Mouse (Mus musculus): ENCODE results near the gene Wnt7b. TPM values are rescaled to one million over a fixed set of nuclear protein-coding genes. Genes with fewer than 3 reads are reported as not detected.

The Wnt7b gene
- total RNA-seq (2021) = 10 to 100 TPM; 34.0 to 35.9 TPM

DNA sequence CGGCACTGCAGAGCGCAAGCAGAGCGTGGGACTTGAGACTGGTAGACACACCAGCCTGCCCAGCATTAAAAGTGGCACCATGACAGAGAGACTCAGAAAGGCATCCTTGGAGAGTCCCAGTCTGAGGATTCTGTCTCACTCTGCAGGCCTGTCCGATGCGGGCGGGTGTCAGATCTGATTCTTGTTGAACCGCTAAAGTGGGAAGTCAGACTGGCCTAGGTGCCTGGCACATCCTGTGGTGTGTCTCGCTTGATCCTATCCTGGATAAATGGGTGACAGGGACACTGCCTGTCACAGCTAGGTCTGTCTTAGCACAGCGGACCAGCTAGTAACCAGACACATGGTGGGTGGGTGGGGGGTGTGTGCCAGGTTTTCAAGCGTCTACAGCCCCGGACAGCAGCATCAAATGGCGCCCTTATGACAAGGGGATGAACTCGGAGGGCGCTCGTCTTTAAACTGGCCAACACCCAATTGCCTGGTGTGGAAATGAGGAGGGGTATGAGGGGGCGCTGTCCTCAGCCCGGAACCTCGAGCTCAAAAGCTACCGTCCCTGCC lies at the start of gene Wnt7b:
TSS of gene Wnt7b (minus strand) at position 118 of the 555 bp plus-strand sequence.
- intact Hi-C loops (cut with DNase I) = loop anchor here (5.0 kb wide), 4 partner anchors 85 to 430 kb away; no protein-coding TSS in a partner anchor
- DNase-seq (ENCODE audit: low spot score in 2 of 2) = no peak

DNA sequence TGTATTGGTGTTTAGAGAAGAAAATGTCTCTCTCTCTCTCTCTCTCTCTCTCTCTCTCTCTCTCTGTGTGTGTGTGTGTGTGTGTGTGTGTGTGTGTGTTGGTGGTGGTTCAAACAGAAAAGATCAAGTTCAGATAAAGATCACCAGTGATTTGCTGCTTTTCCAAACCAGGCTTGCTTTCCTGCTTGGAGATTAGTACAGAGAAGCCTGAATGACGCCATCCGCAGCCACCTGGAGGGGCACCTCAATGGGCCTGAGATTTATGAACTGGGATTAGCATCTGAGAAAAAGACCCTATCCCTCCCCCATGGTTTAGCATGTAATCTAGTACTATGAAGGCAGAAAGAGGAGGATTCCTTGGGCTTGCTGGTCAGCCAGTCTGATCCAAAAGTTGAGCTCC lies 49.3 kb upstream of the Wnt7b start:
- DNase-seq (ENCODE audit: low spot score in 2 of 2) = no peak
- intact Hi-C loops (cut with DNase I) = no loop called here

DNA sequence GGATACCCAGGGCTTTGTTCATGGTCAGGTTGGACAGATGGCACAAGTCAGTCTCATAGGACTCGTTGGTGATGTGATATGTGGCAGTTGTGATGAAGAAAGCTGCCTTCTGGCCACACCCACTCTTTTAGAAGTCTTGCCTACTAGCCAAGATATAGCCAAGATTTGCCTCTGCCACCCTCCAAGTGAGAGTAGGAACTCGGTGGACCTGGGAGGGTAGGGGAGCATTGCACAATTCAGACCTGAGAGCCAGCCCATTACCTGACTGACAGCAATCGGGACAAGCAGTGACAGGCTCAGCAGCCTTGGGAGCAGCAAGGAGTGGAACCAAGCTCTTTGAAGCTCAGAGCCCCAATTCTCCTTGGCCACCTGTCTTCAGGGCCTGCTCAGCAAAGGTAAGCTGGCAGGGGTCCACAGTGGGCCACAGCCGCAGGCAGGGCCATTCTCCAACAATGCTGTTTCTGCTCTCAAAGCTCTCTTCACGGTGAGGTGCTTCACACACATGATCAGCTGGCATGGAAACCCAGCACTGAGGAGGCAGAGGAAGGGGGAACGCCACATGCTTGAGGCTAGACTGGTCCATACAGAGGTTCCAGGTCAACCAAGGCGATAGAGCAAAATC lies 47.8 kb upstream of the Wnt7b start:
- no peak for DNase-seq (ENCODE audit: low spot score in 2 of 2)
- intact Hi-C loops (cut with DNase I) = no loop called here

DNA sequence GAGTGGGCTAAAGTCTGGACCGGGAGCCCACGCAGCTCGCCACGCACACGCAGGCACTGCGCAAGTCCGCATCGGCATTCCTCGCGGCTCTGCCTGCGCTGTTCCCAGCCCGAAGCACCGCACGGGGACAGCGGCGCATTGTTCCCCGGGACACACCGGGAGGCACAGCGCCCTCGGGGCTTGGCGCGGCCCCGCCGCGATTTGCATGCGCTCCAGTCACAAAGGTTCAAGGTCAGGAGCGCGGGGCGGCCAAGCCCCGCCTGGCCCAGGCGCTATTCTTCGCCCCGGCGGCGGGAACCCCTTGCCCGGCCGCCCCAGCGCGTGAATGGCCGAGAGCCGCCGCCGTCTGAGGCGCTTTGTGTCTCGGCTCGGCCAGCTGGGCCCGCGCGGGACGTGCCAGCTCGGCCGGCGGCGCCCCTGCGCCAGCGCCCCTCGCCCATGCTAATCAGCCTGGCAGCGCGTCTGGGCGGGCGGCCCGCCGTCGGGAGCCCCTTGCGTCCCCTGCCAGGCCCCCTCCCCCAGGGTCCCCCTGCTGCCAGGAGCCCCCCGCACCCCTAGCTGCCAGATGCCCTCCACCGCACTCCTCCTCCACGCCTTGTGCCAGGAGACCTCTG lies 43.5 kb upstream of the Wnt7b start:
- peak; percentile 66 to 72 for DNase-seq (ENCODE audit: low spot score in 2 of 2)
- intact Hi-C loops (cut with DNase I) = no loop called here

- DNase-seq (ENCODE audit: low spot score in 2 of 2) = no peak
- intact Hi-C loops (cut with DNase I) = no loop called here
Measured at GRCm38 (mm10) chr15:85622213-85622612, 39.9 kb upstream of the Wnt7b start.

DNA sequence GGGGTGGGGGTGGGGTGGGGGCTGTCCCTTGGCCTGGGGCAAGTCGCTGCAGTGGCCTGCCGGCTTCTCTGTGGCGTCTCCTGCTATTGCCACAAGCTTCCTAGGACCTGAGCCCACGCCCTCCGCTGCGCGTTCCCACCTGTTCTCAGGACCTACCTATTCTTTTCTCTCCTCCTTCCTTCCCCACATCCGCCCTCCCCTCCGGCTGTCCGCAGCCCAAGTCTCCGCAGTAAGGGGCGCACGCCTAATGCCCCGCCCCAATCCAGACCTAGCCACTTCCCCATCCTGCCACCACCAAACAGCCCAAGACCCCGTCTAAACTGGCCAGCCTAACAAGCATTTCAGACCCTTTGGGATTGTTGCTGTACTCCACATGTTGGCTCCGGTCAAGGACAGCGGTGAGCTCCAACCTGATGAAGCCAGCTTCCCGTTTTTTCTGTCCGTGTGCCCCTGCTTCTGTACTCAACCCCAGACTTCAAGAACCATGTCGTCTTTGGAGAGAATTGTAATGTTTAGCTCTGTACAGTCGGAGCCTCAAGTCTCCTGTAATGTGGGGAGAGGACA lies 33.3 kb upstream of the Wnt7b start:
- intact Hi-C loops (cut with DNase I) = no loop called here
- DNase-seq (ENCODE audit: low spot score in 2 of 2) = no peak

DNA sequence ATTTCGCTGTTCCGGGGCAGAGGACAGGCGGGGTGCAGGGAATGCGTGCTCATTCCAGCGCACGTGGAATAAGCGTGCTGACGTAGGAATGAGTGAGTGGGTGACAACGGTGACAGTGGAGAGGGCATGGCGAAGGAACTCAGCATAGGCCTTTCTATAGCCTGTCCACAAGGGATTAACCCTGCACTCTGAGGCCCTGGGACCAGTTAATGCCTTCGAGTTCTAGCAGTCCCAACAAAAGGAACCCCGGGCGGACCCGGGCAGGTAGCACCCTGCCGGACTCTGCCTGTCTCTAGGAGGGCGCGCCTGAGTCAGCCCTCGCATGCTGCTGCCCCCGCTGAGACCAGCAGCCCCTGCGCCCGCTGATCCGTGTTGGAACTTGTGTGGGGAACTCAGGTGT lies 32.8 kb upstream of the Wnt7b start:
- DNase-seq (ENCODE audit: low spot score in 2 of 2) = no peak
- intact Hi-C loops (cut with DNase I) = no loop called here

DNA sequence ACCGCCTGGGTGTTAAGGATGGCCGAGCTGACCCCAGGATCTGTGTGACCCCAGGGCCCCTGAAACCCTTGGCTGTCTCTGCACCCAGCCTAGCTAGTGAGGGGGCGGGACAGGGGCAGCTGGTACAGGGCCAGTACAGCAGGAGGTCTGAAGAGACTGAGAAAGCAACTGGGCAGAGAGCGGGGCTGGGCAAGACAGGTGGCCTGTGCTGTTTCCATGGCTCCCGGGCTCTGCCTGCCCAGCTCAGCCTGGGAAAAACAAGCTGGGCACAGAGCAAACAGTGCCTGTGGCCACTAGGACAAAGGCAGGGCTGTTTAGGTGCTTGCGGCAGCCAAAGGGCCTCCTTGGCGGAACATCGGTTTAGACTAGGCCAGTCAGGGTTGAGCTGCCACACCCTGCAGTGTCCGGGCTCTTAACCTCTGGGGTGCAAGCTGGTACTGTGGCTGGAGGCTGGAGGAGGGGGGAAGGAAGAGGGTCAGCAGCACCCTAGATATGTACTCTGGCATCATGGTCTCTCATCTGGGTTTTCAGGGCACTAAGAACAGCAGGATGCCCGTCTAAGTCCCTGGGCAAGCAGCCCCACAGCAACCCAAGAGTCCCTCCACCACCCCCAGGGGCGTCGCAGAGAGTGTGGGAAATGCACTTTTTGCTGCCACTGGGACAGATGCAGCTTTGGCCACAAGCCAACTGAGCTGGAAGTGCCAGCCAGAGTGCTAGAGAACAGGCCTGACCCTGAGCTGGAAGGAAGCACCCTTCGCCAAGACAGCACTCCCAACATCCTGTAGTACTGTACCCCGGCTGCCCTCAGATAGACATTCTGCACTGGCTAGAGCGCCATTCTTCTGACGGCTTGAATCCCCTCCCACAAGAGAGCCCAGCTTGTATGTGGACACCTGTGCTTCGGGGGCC lies 31.3 kb upstream of the Wnt7b start:
- intact Hi-C loops (cut with DNase I) = loop anchor here (2.0 to 5.0 kb wide), 2 partner anchors 57 to 259 kb away; no protein-coding TSS in a partner anchor
- DNase-seq (ENCODE audit: low spot score in 2 of 2) = peak; percentile 59 to 64

GRCm38 (mm10) chr15:85612660-85613357 lies 30.5 kb upstream of the Wnt7b start:
- DNase-seq (ENCODE audit: low spot score in 2 of 2) = peak in 1 of 2 experiments; percentile 33
- intact Hi-C loops (cut with DNase I) = loop anchor here (2.0 to 5.0 kb wide), 2 partner anchors 58 to 259 kb away; no protein-coding TSS in a partner anchor

GRCm38 (mm10) chr15:85611701-85612520 lies 29.6 kb upstream of the Wnt7b start:
- intact Hi-C loops (cut with DNase I) = loop anchor here (2.0 to 5.0 kb wide), 2 partner anchors 59 to 260 kb away; no protein-coding TSS in a partner anchor
- DNase-seq (ENCODE audit: low spot score in 2 of 2) = peak in 1 of 2 experiments; percentile 32

- intact Hi-C loops (cut with DNase I) = loop anchor here (1.0 to 5.0 kb wide), 2 partner anchors 99 to 262 kb away; no protein-coding TSS in a partner anchor
Measured at GRCm38 (mm10) chr15:85610618-85611218, 28.4 kb upstream of the Wnt7b start.

DNA sequence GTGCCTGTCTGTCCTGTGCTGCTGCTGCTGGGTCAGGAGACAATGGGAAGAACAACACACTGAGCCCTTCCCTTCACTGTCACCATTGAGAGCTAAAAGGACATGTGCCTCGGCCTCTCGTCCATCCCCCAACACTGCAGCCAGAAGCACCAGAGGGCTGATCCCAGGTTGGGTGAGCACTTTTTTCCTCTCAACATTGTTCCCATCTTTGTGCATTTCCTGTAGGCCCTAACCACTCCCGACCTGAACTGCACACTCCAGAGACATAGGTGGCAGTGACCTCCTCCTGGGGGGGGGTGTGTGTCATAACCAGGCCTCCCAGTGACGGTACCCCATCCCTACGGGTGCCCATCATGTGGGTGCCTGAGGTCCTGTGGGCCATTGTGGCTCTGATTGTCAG lies 27.8 kb upstream of the Wnt7b start:
- DNase-seq (ENCODE audit: low spot score in 2 of 2) = no peak
- intact Hi-C loops (cut with DNase I) = loop anchor here (1.0 to 5.0 kb wide), 2 partner anchors 99 to 262 kb away; no protein-coding TSS in a partner anchor

More at GRCm38 (mm10) chr15:85610618-85611218, 28.4 kb upstream of the Wnt7b start:
- peak; percentile 75 to 81 for DNase-seq (ENCODE audit: low spot score in 2 of 2)

- DNase-seq (ENCODE audit: low spot score in 2 of 2) = no peak
- intact Hi-C loops (cut with DNase I) = loop anchor here (1.0 to 5.0 kb wide), 2 partner anchors 100 to 263 kb away; no protein-coding TSS in a partner anchor
Measured at GRCm38 (mm10) chr15:85609266-85610004, 27.2 kb upstream of the Wnt7b start.

DNA sequence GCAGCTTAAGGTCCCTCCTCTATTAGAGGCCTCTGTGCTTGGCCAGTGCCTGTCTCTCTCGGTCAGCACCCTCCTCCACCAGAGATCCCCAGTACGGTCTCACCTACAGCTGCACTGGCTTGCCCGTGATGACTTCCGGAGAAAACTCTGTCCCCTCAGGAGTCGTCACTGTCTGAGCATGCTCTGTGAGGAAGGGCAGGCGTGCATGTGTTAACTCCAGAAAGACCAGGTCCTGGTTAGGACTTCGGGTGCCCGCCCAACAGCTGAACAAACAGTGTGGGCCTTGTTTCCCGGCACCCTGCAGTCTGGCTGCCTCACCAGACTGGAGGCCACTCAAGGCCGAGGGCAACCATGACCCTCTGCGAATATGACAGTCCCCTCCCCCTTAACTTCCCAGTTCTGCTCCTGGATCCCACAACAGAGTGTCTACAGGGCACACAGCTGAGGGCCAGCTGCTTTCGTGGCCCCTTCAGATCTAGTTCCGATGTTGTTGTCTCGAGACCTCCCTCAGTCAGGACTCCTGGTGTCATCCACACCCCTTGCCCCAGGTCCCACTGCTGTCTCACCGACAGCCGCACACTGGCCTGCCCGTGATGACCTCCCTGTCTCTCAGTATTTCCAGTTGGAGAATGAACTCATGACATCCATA lies 23.8 kb upstream of the Wnt7b start:
- no peak for DNase-seq (ENCODE audit: low spot score in 2 of 2)
- intact Hi-C loops (cut with DNase I) = no loop called here

- intact Hi-C loops (cut with DNase I) = no loop called here
- DNase-seq (ENCODE audit: low spot score in 2 of 2) = no peak
Measured at GRCm38 (mm10) chr15:85604938-85605337, 22.7 kb upstream of the Wnt7b start.

GRCm38 (mm10) chr15:85604507-85604906 lies 22.2 kb upstream of the Wnt7b start:
- intact Hi-C loops (cut with DNase I) = no loop called here
- DNase-seq (ENCODE audit: low spot score in 2 of 2) = no peak

Measured in left cerebral cortex, postnatal 36 days (tissue).